Mouse (Mus musculus): ENCODE measurements at regions not wholly inside any gene's neighbourhood (a gene's known extent, or its start where the extent isn't known, plus 50 kb on each side); places are given as distances from the start of the nearest gene placed in this dataset.

- TF ChIP-seq CTCF (IDR thresholded peaks at IDR 0.05): no peak
- no peak for TF ChIP-seq EP300 (IDR thresholded peaks at IDR 0.05)
Measured at GRCm38 (mm10) chr11:38191895-38192547, 956.3 kb upstream of the Tenm2 start.
